Comparison of ENCODE assay signal across 27 mouse cellular contexts in the genomic region with DNA sequence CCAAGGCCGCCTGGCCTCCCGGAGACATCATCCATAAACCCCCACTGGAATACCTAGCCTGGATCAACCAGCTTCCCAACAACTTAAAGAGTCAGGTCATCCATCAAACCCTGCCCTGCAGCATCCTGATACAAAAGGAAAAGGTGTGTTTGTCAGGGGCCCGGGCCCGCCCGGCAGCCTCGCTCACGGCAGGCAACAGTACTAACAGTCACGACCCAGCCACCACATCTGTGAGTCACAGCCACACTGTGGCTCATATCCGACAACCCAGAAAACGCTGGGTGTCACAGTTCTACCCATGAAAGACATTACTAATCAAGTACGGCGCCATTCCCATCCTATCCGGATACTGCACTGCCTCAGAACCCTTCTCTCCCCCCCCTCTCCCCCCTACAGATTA. TPM values are rescaled to one million over a fixed set of nuclear protein-coding genes. Genes with fewer than 3 reads are reported as not detected.
DNase-seq lines count a peak whose midpoint lies in the region; ATAC-seq and TF ChIP-seq lines count a peak whose summit lies in the region.
"Had no signal": no experiment of that assay in that cellular context is flagged by ENCODE, and none has a peak within 500 bp of the region (broad histone marks: within the 10 kb centered on the region; RNA-seq: fewer than 3 reads in every experiment).

No protein-coding gene starts in this region.

- H3K4me1 ChIP-seq in stomach, postnatal 0 days (replicated peaks; ENCODE audit: control insufficient read depth, insufficient read depth): no peaks in the 10 kb centered on the region
- no peaks in the 10 kb centered on the region for H3K4me1 ChIP-seq in kidney, adult 2 months (ENCODE audit: control insufficient read depth, insufficient read depth, low read length)
- H3K4me1 ChIP-seq: embryonic facial prominence, embryonic 13.5 days; embryonic facial prominence, embryonic 15.5 days; forebrain, embryonic 10.5 days; forebrain, embryonic 12.5 days had no signal

- no peak for TF ChIP-seq CTCF in stomach, postnatal 0 days (IDR thresholded peaks at IDR 0.05; ENCODE audit: low read depth)
- TF ChIP-seq CTCF in kidney, adult 2 months (conservative IDR thresholded peaks at IDR 0.05; ENCODE audit: insufficient read depth, insufficient read length, low read depth, low read length): no peak

- WGBS in stomach, postnatal 0 days: 51% methylated on average over 13 of the region's 13 CpGs
- WGBS in kidney, adult 2 months: 85% methylated on average over 13 of the region's 13 CpGs

- peak; percentile 51; the same call in 1 of the 2 replicates for ATAC-seq in stomach, postnatal 0 days (ENCODE audit: low FRiP score, low TSS enrichment)
- ATAC-seq: activated CD4-positive, CD25-positive, alpha-beta regulatory T cell, adult 4 months; forebrain, embryonic 14.5 days; forebrain, embryonic 16.5 days; Patski had no signal

- DNase-seq in right cerebral cortex, postnatal 14 days: peak; percentile 1
- no peak for DNase-seq in right cerebral cortex, postnatal 25 days
- DNase-seq in 416B (ENCODE audit: low read depth) (peak; percentile 88), MN1 (ENCODE audit: low spot score) (no peak)
- no peak for DNase-seq in stomach, postnatal 0 days (ENCODE audit: low spot score)
- no peak for DNase-seq in kidney, adult 2 months
- DNase-seq: adrenal gland, adult 8-10 months; adrenal gland, postnatal 14 days; adrenal gland, postnatal 36 days; cerebellum, adult 11 months; cerebellum, adult 18-20 months; cerebellum, adult 8-10 months; cerebellum, adult 9-11 months; cerebellum, postnatal 14 days; cerebellum, postnatal 36 days; embryo, embryonic 11 days had no signal

- H3K4me2 ChIP-seq in stomach, postnatal 0 days (replicated peaks; ENCODE audit: low read depth): no peak overlapping the region
- H3K4me2 ChIP-seq: embryonic facial prominence, embryonic 13.5 days; embryonic facial prominence, embryonic 15.5 days; forebrain, embryonic 12.5 days had no signal

- H3K27ac ChIP-seq in stomach, postnatal 0 days (replicated peaks): no peak overlapping the region
- H3K27ac ChIP-seq in kidney, adult 2 months (ENCODE audit: insufficient read depth, low read depth, low read length): no peak overlapping the region
- H3K27ac ChIP-seq: embryonic facial prominence, embryonic 13.5 days; embryonic facial prominence, embryonic 15.5 days; forebrain, embryonic 10.5 days; forebrain, embryonic 12.5 days had no signal

- H3K9me3 ChIP-seq in stomach, postnatal 0 days (ENCODE audit: control insufficient read depth, low read length): no peaks in the 10 kb centered on the region
- H3K9me3 ChIP-seq: embryonic facial prominence, embryonic 13.5 days; embryonic facial prominence, embryonic 15.5 days; forebrain, embryonic 10.5 days; forebrain, embryonic 12.5 days had no signal

- no peak overlapping the region for H3K9ac ChIP-seq in stomach, postnatal 0 days (ENCODE audit: low read length)
- H3K9ac ChIP-seq: embryonic facial prominence, embryonic 13.5 days; embryonic facial prominence, embryonic 15.5 days; forebrain, embryonic 12.5 days had no signal

- TF ChIP-seq EP300 in stomach, postnatal 0 days (optimal IDR thresholded peaks at IDR 0.05): no peak

- no peak overlapping the region for H3K4me3 ChIP-seq in stomach, postnatal 0 days (ENCODE audit: low read depth, low read length)
- H3K4me3 ChIP-seq in kidney, adult 2 months (ENCODE audit: insufficient read depth, low read depth, low read length): no peak overlapping the region
- H3K4me3 ChIP-seq: embryonic facial prominence, embryonic 13.5 days; embryonic facial prominence, embryonic 15.5 days; erythroblast, embryonic 14.5 days; forebrain, embryonic 10.5 days; forebrain, embryonic 12.5 days had no signal

- H3K27me3 ChIP-seq in stomach, postnatal 0 days (ENCODE audit: control insufficient read depth, insufficient read depth, low read length): no peaks in the 10 kb centered on the region
- H3K27me3 ChIP-seq in kidney, adult 2 months (replicated peaks; ENCODE audit: control insufficient read depth, insufficient read depth, low read length): no peaks in the 10 kb centered on the region
- H3K27me3 ChIP-seq: embryonic facial prominence, embryonic 13.5 days; embryonic facial prominence, embryonic 15.5 days had no signal

- TF ChIP-seq POLR2A in kidney, adult 2 months (IDR thresholded peaks at IDR 0.05; ENCODE audit: low read depth, low read length): no peak

- H3K36me3 ChIP-seq in stomach, postnatal 0 days (ENCODE audit: control insufficient read depth, insufficient read depth, low read length): no peaks in the 10 kb centered on the region
- no peaks in the 10 kb centered on the region for H3K36me3 ChIP-seq in kidney, adult 2 months (ENCODE audit: control insufficient read depth, insufficient read depth, low read length)
- H3K36me3 ChIP-seq: embryonic facial prominence, embryonic 13.5 days; embryonic facial prominence, embryonic 15.5 days; forebrain, embryonic 10.5 days; forebrain, embryonic 12.5 days had no signal

RNA-seq across cellular contexts. Expression of a gene that starts 9.2 kb away (rescaled TPM):
- polyA plus RNA-seq in stomach, postnatal 0 days (2015; fragmentation: Nextera tagmentation; extraction: Ambion mirVana): not detected in 2 replicates
- polyA plus RNA-seq in kidney, adult 2 months (2012; rRNA removed): 0.14 and 0.19 TPM in 2 replicates
- polyA plus RNA-seq: activated CD4-positive, CD25-positive, alpha-beta regulatory T cell, adult 4 months; C2C12; embryonic facial prominence, embryonic 11.5 days; embryonic facial prominence, embryonic 13.5 days; embryonic facial prominence, embryonic 15.5 days; erythroblast, embryonic 14.5 days; forebrain, embryonic 10.5 days; forebrain, embryonic 12.5 days; forebrain, embryonic 14.5 days; forebrain, embryonic 16.5 days; Patski had no signal

RNA-seq across cellular contexts. Expression of a gene that starts 45.6 kb away (rescaled TPM):
- 0.07 and 0.18 TPM in 2 replicates for polyA plus RNA-seq in stomach, postnatal 0 days (2015; fragmentation: Nextera tagmentation; extraction: Ambion mirVana)
- 0.05 TPM in 1 of 2 replicates, not detected in the other for polyA plus RNA-seq in kidney, adult 2 months (2012; rRNA removed)
- polyA plus RNA-seq: activated CD4-positive, CD25-positive, alpha-beta regulatory T cell, adult 4 months; C2C12; embryonic facial prominence, embryonic 11.5 days; erythroblast, embryonic 14.5 days; forebrain, embryonic 10.5 days; Patski had no signal

RNA-seq across cellular contexts. Expression of a gene that starts 47.1 kb away (rescaled TPM):
- 22.7 and 23.7 TPM in 2 replicates for polyA plus RNA-seq in stomach, postnatal 0 days (2015; fragmentation: Nextera tagmentation; extraction: Ambion mirVana)
- polyA plus RNA-seq in kidney, adult 2 months (2012; rRNA removed): 17.9 and 18.2 TPM in 2 replicates

RNA-seq across cellular contexts. Expression of a gene that starts 47.6 kb away (rescaled TPM):
- 1.5 and 1.8 TPM in 2 replicates for polyA plus RNA-seq in stomach, postnatal 0 days (2015; fragmentation: Nextera tagmentation; extraction: Ambion mirVana)
- polyA plus RNA-seq in kidney, adult 2 months (2012; rRNA removed): 7.9 and 30.1 TPM in 2 replicates

RNA-seq across cellular contexts. Expression of a gene that starts 48.6 kb away (rescaled TPM):
- 0.80 and 0.85 TPM in 2 replicates for polyA plus RNA-seq in stomach, postnatal 0 days (2015; fragmentation: Nextera tagmentation; extraction: Ambion mirVana)
- polyA plus RNA-seq in kidney, adult 2 months (2012; rRNA removed): 0.14 and 3.2 TPM in 2 replicates
- polyA plus RNA-seq: activated CD4-positive, CD25-positive, alpha-beta regulatory T cell, adult 4 months; erythroblast, embryonic 14.5 days; forebrain, embryonic 16.5 days had no signal

Comparison
In these comparisons a context has a peak if more than half of its experiments do, and no peak if none do; other contexts are left out.
1. DNase-seq: peak in right cerebral cortex, postnatal 14 days (single experiment) and 416B (single experiment); none in right cerebral cortex, postnatal 25 days (single experiment), stomach, postnatal 0 days (single experiment), kidney, adult 2 months (single experiment) and MN1 (single experiment).